Mouse (Mus musculus) bone marrow macrophage, adult 2 months (primary cell): ENCODE results near the gene Tmem39a.

Experiments
- CTCF ChIP-seq: IDR thresholded peaks from 2 replicates; pipeline ENCODE4 v1.5.1; 2012; ENCODE audit warnings: low read depth, mild to moderate bottlenecking, low read length, moderate library complexity
- POLR2A ChIP-seq: IDR thresholded peaks from 2 replicates; pipeline ENCODE4 v1.6.1; 2012; ENCODE audit warnings: mild to moderate bottlenecking, low read depth, low read length, borderline replicate concordance

DNA sequence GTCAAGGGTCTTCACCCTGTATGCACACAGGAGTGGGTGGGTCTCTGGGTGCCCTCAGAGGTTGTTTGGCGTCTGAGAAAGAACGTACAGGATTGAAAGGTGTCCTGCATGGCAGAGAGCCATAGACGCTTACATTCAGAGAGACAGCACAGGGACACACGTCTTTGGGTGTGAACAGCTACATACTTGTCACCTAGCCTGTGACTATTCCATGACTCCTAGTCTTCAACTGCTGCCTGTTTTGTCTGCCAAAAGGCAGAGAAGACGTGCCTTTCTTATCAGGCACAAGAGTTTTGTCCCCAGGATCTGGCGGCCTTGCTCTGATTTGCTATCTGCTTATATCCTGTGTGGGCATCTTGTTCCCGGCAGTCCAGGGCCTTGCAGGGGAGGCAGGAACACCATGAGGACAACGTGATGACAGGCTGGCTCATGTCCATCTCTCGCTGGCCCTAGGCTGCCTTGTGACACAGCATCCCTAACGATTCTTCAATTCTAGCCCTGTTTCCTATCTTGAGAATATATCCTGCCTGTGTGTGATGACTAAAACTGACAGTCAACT is 67.4 kb downstream of the Tmem39a start:
- TF ChIP-seq CTCF, result no peak
- TF ChIP-seq POLR2A, result no peak
